Mouse (Mus musculus) hindbrain, embryonic 16.5 days (tissue): ENCODE data around the gene Mmrn1. TPM values are rescaled to one million over a fixed set of nuclear protein-coding genes. Genes with fewer than 3 reads are reported as not detected.

Source experiments
- ATAC-seq: fragments of 200-750 bp; cut with Nextera tagmentation; 2 replicates; pipeline ENCODE4 v1.8.0; 2017; ENCODE audit warnings: moderate TSS enrichment, moderate library complexity
- H3K27ac ChIP-seq: fragments of 300-500 bp; sonication (generic); 2 replicates; pipeline ENCODE4 v1.5.1; 2014; ENCODE audit warnings: low read depth, mild to moderate bottlenecking, control low read depth, low read length, moderate library complexity
- H3K27me3 ChIP-seq: fragments of 300-500 bp; sonication (generic); replicated peaks from 2 replicates; pipeline ENCODE4 v1.6.1; 2014; ENCODE audit warnings: low read length; ENCODE audit not compliant: control insufficient read depth, insufficient read depth
- H3K36me3 ChIP-seq: fragments of 300-500 bp; sonication (generic); 2 replicates; pipeline ENCODE4 v1.6.1; 2014; ENCODE audit warnings: mild to moderate bottlenecking, low read length, moderate library complexity, mixed read lengths; ENCODE audit not compliant: control insufficient read depth, insufficient read depth
- H3K4me1 ChIP-seq: fragments of 300-500 bp; sonication (generic); 2 replicates; pipeline ENCODE4 v1.6.1; 2014; ENCODE audit warnings: low read depth, low read length; ENCODE audit not compliant: control insufficient read depth, insufficient read depth
- H3K4me2 ChIP-seq: fragments of 300-500 bp; sonication (generic); 2 replicates; pipeline ENCODE4 v1.6.1; 2014; ENCODE audit warnings: mild to moderate bottlenecking, low read length, control low read depth, moderate library complexity
- H3K4me3 ChIP-seq: fragments of 300-500 bp; sonication (generic); 2 replicates; pipeline ENCODE4 v1.5.1; 2014; ENCODE audit warnings: mild to moderate bottlenecking, low read length, control low read depth, moderate library complexity
- H3K9ac ChIP-seq: fragments of 300-500 bp; sonication (generic); 2 replicates; pipeline ENCODE4 v1.6.1; 2014; ENCODE audit warnings: low read depth, mild to moderate bottlenecking, control low read depth, low read length, moderate library complexity
- H3K9me3 ChIP-seq: fragments of 300-500 bp; sonication (generic); 2 replicates; pipeline ENCODE4 v1.6.1; 2014; ENCODE audit warnings: mild to moderate bottlenecking, low read length, moderate library complexity; ENCODE audit not compliant: control insufficient read depth
- WGBS: fragments of 180-500 bp; shearing (Covaris S2); extraction: QIAGEN DNeasy Blood & Tissue Kit; methylation state at CpG from one replicate; pipeline ENCODE4 v1.1.7; 2014; 5-methylcytosine and 5-hydroxymethylcytosine counted together
- polyA plus RNA-seq: library from polyadenylated mRNA; unstranded; fragments of >200 nt; fragmentation: Nextera tagmentation; extraction: Ambion mirVana; gene quantifications from 2 replicates; pipeline ENCODE4 v1.2.1, GENCODE M21; 2015

The Mmrn1 gene
- polyA plus RNA-seq, 1 experiment from 2014 or later: 1.1 TPM

DNA sequence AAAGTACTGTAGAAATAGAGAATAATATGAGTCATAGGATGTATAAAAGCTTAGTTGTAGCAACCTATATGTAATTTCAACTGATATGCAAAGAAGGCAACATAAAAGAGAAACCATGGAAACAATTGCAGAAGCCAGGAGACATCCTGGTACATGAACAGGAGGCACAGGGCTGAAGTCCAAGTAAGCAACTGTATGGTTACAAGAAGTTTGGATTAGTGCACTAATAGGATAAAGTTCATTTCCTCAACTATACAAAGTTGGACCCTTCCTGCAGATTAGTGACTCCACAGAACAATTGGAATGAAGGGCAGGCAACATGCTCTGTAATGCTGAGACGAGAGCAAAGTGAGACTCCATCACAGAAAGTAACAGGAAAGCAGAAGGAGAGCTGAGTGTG, 59.6 kb downstream of the Mmrn1 start:
- WGBS: 67% methylated on average over 1 of the region's 1 CpGs

GRCm38 (mm10) chr6:60985919-60986318, 61.1 kb downstream of the Mmrn1 start:
- 40% methylated on average over 2 of the region's 2 CpGs for WGBS

More for the DNA sequence above, 59.6 kb downstream of the Mmrn1 start:
- Histone ChIP-seq H3K9ac (no peak overlapping the region), H3K36me3 (no peaks in the 10 kb centered on the region), H3K27me3 (no peaks in the 10 kb centered on the region), H3K4me1 (no peaks in the 10 kb centered on the region), H3K27ac (no peak overlapping the region), H3K4me3 (no peak overlapping the region), H3K9me3 (no peaks in the 10 kb centered on the region), H3K4me2 (no peak overlapping the region)
- no peak for ATAC-seq

GRCm38 (mm10) chr6:60986914-60987313, 62.1 kb downstream of the Mmrn1 start:
- H3K4me2 ChIP-seq: no peak overlapping the region
- no peak overlapping the region for H3K4me3 ChIP-seq
- no peaks in the 10 kb centered on the region for H3K36me3 ChIP-seq
- no peaks in the 10 kb centered on the region for H3K27me3 ChIP-seq
- H3K9ac ChIP-seq: no peak overlapping the region
- no peak for ATAC-seq
- 91% methylated on average over 11 of the region's 11 CpGs for WGBS
- H3K9me3 ChIP-seq: no peaks in the 10 kb centered on the region
- no peaks in the 10 kb centered on the region for H3K4me1 ChIP-seq
- H3K27ac ChIP-seq: no peak overlapping the region

More at GRCm38 (mm10) chr6:60985919-60986318, 61.1 kb downstream of the Mmrn1 start:
- ATAC-seq: no peak
- no peak overlapping the region for H3K4me2 ChIP-seq
- no peak overlapping the region for H3K9ac ChIP-seq
- no peaks in the 10 kb centered on the region for H3K4me1 ChIP-seq
- no peaks in the 10 kb centered on the region for H3K36me3 ChIP-seq
- no peaks in the 10 kb centered on the region for H3K27me3 ChIP-seq
- H3K27ac ChIP-seq: no peak overlapping the region
- no peak overlapping the region for H3K4me3 ChIP-seq
- H3K9me3 ChIP-seq: no peaks in the 10 kb centered on the region

- WGBS: 83% methylated on average over 3 of the region's 3 CpGs
- Histone ChIP-seq H3K27me3 (no peaks in the 10 kb centered on the region), H3K4me3 (no peak overlapping the region)
Observed at GRCm38 (mm10) chr6:60987804-60988203, 63.0 kb downstream of the Mmrn1 start.

DNA sequence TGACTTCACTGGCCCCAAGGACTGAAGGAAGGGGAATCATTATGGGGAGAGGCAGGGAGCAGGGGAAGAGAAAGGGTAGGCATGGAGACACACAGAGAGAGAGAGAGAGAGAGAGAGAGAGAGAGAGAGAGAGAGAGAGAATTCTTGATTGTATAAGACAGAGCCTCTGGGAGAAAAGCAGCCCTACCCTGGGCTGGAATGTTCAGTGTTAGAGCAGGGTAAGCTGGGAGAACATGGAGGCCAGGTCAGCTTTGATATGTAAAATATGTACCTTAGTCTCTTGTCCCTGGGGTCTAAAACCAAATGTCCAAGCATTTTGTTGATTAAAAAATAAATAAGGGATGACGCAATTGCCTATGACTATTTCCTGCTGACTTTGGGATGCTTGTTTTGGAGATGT, 67.6 kb downstream of the Mmrn1 start:
- H3K9ac ChIP-seq: no peak overlapping the region
- ATAC-seq: no peak
- WGBS: 100% methylated on average over 1 of the region's 1 CpGs
- H3K36me3 ChIP-seq: no peaks in the 10 kb centered on the region
- H3K27ac ChIP-seq: no peak overlapping the region
- no peaks in the 10 kb centered on the region for H3K27me3 ChIP-seq
- H3K9me3 ChIP-seq: no peaks in the 10 kb centered on the region
- peaks cover 4% of the 10 kb centered on the region; the same call in 1 of the 2 replicates for H3K4me1 ChIP-seq
- no peak overlapping the region for H3K4me2 ChIP-seq
- no peak overlapping the region for H3K4me3 ChIP-seq

More at GRCm38 (mm10) chr6:60987804-60988203, 63.0 kb downstream of the Mmrn1 start:
- no peaks in the 10 kb centered on the region for H3K9me3 ChIP-seq
- H3K9ac ChIP-seq: no peak overlapping the region
- H3K27ac ChIP-seq: no peak overlapping the region
- H3K4me1 ChIP-seq: no peaks in the 10 kb centered on the region
- no peak for ATAC-seq
- H3K4me2 ChIP-seq: no peak overlapping the region
- H3K36me3 ChIP-seq: no peaks in the 10 kb centered on the region

DNA sequence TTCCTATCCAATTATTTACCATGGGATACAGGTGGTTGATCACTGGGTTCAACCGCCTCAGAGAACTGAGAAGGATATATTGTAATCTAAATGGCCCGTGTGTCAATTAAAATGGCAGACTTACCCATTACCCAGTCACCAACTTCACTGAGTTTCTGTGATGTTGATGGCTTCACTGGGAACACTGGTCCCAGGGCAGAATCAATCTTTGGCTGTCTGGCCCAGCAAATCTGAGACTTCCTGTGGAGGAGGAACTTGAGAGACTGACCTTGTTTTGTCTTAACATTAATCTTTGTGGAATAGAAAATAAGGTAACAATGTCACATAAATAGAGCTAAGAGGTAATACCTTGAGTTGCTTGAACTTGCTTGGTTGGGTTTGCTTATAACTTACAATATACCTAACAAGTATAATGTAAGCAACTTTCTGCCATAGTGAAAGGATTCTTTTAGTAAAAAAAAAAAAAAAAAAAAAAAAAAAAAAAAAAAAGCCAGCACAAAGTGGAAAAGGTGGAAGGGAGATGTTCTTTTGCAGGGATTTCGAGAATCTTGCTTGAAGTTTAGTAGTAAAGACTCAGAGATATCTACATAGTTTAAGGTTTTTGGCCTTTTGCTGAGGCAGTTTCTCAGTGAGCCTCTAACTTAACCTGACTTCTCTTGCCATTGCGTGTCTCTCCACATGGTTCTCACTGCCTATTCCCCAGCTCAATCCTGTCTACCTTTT, 68.8 kb downstream of the Mmrn1 start:
- Histone ChIP-seq H3K4me1 (peaks cover 4% of the 10 kb centered on the region; the same call in 1 of the 2 replicates), H3K36me3 (no peaks in the 10 kb centered on the region), H3K9me3 (no peaks in the 10 kb centered on the region), H3K27ac (no peak overlapping the region), H3K4me2 (no peak overlapping the region), H3K9ac (no peak overlapping the region), H3K4me3 (no peak overlapping the region), H3K27me3 (no peaks in the 10 kb centered on the region)
- ATAC-seq: no peak
- WGBS: 84% methylated on average over 4 of the region's 4 CpGs

DNA sequence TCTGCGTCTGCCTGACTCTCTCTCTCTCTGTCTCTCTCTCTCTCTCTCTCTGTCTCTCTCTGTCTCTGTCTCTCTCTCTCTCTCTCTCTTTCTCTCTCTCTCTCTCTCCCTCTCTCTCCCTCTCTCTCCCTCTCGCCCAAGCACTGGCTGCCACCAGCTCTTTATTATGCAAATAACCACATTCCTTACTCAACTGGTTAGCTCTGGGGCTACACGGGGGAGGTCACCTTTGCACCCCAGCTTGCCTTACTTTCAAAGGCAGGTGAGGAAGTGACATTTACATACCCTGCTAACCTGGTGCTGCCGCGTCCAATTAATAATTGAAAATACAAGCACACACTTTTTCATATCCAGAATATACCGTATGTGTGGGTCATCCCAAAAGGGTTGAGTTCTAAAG, 69.3 kb downstream of the Mmrn1 start:
- Histone ChIP-seq H3K27me3 (no peaks in the 10 kb centered on the region), H3K4me3 (no peak overlapping the region), H3K4me2 (peak overlapping the region; percentile 33), H3K27ac (no peak overlapping the region), H3K9ac (no peak overlapping the region), H3K36me3 (no peaks in the 10 kb centered on the region), H3K4me1 (peaks cover 4% of the 10 kb centered on the region; the same call in 1 of the 2 replicates), H3K9me3 (no peaks in the 10 kb centered on the region)
- 11% methylated on average over 6 of the region's 6 CpGs for WGBS
- no peak for ATAC-seq

DNA sequence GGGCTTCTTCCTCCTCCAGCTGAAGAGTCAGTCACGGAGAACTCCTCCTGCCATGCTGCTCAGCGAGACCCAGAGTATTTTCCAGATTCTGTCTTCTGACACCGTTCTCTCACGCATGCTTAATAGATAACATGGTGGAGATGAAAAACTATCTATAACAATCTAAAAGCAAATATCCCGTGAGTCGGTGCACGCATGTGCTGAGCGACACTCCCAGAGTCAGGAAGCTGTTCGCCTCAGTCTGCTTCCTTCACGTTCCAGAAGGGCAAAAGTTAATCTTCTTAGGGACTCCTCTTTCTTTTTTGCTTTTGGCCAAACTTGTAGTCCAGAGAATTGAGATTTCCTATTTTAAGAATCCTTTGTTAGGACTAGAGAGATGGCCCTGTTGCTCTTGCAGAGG, 69.7 kb downstream of the Mmrn1 start:
- Histone ChIP-seq H3K4me3 (no peak overlapping the region), H3K27ac (no peak overlapping the region), H3K4me2 (peak overlapping the region; percentile 33), H3K9ac (no peak overlapping the region), H3K36me3 (no peaks in the 10 kb centered on the region), H3K4me1 (peaks cover 4% of the 10 kb centered on the region; the same call in 1 of the 2 replicates), H3K27me3 (no peaks in the 10 kb centered on the region), H3K9me3 (no peaks in the 10 kb centered on the region)
- no peak for ATAC-seq
- WGBS: 45% methylated on average over 10 of the region's 10 CpGs

GRCm38 (mm10) chr6:60995596-60995995, 70.8 kb downstream of the Mmrn1 start:
- no peak overlapping the region for H3K4me3 ChIP-seq
- H3K4me1 ChIP-seq: peaks cover 4% of the 10 kb centered on the region; the same call in 1 of the 2 replicates
- H3K36me3 ChIP-seq: no peaks in the 10 kb centered on the region
- no peaks in the 10 kb centered on the region for H3K27me3 ChIP-seq
- no peak overlapping the region for H3K4me2 ChIP-seq
- no peak overlapping the region for H3K27ac ChIP-seq
- no peak overlapping the region for H3K9ac ChIP-seq
- WGBS: 41% methylated on average over 6 of the region's 6 CpGs
- no peak for ATAC-seq
- no peaks in the 10 kb centered on the region for H3K9me3 ChIP-seq
